Mouse (Mus musculus): ENCODE results near the gene Klhl30.

Gene Klhl30

GRCm38 (mm10) chr1:91350841-91351240 is at the start of gene Klhl30:
Gene Klhl30, plus strand, starts transcription at chr1:91351016.
- no peak for DNase-seq (ENCODE audit: low spot score in 2 of 2)

DNA sequence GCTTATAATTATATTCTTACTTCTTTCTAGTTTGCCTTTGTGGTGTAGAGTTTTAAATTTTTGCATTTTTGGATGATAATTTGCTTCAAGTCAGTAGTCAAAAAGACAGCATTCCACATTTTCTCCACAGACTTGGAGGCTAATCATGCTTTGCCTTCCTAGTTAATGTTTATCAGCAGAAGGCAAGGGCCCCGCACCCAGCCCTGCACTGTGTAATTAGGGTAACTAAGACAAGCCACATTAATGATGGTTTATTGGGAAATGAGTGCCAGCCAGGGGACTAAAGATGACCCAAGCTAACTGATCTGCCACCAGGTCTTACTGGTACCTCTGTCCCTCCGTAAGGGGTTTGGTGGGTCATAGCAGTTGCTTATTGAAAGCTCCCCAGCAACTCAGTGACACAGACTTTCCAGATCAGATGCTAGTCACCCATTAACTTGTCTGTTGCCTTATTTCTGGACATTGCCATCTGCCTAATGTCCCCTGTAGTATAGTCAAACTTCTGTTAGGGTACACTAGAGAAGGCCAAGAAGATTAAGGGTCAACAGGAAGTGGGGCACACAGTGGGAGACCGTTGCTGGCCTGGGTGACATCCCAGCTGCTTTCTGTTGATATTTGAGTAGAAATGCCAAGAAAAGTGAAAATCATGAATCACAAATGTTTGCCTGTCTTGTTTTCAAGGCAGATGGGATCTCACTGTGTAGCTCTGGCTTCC is 49.5 kb upstream of the Klhl30 start:
- no peak for DNase-seq (ENCODE audit: low spot score in 2 of 2)

GRCm38 (mm10) chr1:91302021-91302420 is 48.8 kb upstream of the Klhl30 start:
- no peak for DNase-seq (ENCODE audit: low spot score in 2 of 2)

- DNase-seq (ENCODE audit: low spot score in 2 of 2), result no peak
Measured at GRCm38 (mm10) chr1:91304621-91305020, 46.2 kb upstream of the Klhl30 start.

DNA sequence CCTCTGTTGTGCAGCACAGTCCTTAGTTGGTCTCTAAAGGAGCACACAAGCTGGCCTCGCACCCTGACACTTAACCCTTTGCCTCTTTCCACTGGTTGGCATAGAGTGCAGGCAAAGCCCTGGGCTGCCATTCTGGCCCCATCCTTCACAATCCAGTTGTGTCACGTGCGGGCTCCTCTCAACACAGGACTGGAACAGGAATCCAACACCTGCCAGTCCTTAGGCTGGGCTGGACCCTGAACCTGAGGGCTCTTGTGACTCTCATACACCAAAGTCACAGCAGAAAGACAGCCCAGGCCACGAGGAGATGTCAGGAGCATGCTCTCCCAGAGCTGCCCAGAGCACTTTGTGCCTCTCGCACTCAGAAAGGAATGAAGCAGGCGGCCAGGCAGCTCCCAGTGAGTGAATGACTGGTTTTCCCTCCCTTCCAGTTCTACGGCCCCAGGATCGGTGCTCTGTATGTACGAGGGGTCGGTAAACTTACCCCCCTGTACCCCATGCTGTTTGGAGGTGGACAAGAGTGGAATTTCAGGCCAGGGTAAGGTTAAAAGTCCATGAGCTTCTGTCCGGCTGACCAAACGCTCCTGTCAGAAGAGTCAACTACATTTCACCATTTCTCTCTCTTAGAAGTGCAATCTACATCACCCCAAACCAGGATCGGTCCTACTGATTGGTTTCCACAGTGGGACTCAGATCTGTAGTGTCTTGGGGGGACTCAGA is 41.3 kb upstream of the Klhl30 start:
- no peak for DNase-seq (ENCODE audit: low spot score in 2 of 2)

DNA sequence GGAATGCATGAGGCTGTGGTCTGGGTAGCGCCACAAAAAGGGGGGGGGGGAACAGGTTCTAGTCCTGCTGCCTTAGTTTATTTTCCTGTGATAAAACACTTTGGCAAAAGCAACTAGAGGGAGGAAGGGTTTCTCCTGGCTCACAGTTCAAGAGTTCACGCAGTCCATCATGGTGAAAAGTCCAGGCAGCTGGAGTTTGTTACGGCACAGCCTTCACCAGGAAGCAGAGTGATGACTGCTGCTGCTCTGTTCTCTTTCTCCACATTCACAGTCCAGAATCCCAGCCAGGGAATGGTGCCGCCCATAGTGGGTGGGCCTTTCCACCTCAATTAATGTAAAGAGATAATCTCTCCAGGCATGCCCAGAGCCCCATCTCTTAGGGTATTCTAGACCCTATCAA is 38.5 kb upstream of the Klhl30 start:
- DNase-seq (ENCODE audit: low spot score in 2 of 2), result no peak

DNA sequence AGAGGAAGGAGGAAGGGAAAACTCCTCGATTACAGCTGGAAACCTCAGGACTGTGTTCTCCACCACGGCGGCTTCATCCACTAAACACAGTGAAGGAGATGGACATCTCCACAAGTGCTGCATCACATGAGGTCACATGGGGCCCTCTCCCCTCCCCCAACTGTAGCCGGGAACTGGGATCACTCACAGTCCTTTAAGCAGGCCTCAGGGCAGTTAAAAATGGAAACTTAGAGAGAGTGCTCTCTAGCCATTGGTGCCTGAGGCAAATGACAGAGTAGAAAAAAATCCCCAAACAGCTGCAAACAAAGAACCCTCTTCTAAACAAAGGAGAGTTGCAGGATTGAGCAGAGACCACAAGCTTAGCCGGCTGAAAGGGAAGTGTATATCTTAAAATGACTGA is 37.6 kb upstream of the Klhl30 start:
- no peak for DNase-seq (ENCODE audit: low spot score in 2 of 2)

- no peak for DNase-seq (ENCODE audit: low spot score in 2 of 2)
Measured at GRCm38 (mm10) chr1:91317656-91318055, 33.2 kb upstream of the Klhl30 start.

DNA sequence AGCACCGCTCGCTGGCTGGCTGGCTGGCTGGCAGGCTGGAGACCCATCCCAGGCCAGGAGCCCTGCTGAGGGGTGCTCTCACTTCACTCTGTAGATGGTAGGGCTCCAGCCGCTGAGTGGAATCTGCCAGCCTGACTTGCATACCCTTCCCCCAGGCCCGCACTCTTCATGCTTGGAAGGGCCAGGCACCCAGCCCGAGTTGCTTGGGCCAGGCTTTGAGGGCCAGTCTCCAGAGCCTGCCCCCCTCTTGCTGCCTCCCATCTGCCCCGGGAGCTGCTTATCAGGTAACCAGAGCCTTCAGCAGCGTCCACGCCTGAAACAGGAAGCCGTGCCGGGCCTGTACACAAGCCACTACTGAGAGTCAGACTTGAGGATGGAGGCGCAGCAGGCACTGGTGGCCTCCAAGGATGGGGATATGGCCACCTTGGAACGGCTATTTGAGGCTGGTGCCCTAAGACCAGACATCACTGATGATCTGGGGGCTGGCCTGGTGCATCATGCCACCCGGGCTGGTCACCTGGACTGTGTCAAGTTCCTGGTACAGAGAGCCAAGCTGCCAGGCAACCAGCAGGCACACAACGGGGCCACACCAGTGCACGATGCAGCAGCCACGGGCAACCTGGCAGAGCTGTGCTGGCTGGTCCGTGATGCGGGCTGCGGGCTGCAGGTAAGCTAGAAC is 28.9 kb upstream of the Klhl30 start, which contains the start of gene Espnl:
Gene Espnl (plus strand): TSS at position 316 of the 679 bp plus-strand sequence.
- no peak for DNase-seq (ENCODE audit: low spot score in 2 of 2)

DNA sequence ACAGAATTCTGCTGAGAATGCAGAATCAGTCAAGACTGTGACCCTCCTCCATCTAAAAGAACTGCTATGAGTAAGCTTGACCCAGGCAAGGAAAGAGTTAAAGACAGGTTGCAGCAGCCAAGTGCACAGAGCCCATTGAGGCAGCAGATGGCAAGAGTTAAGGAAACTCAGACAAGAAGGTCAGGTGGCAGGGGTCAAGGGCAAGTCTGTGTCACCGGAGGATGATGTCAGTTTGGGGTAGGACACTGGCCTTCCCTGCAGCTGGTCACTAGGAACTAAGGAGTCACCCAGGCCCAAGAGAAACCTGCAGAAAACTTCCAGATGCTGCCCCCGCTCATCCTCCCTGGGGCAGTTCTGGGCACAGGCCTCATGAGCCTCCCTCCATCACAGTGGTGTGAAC is 26.2 kb upstream of the Klhl30 start:
- no peak for DNase-seq (ENCODE audit: low spot score in 2 of 2)

DNA sequence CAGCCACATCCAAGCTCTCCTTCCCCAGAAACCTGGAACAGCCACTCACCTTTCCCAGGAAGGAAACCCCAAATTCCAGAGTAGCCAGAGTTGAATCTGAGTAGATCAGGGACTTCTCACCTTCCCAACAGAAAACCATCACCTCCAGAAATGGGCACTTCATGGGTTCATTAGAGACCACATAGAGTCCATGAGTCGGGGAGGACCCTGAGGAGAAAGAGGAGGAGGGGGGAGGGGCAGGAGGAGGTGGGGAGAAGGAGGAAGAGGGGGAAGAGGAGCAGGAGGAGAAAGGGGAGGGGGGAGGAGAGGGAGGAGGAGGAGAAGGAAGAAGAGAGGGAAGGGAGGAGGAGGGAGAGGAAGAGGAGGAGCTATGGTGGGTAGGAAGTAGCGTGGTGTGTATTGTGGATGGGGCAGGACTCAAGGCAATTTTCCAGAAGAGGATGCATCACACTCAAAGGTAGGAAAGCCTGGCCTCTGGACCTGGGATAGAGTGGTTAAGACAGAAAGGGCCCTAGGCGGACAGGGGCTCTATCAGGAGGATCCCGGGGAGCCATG is 25.3 kb upstream of the Klhl30 start:
- DNase-seq (ENCODE audit: low spot score in 2 of 2), result no peak

DNA sequence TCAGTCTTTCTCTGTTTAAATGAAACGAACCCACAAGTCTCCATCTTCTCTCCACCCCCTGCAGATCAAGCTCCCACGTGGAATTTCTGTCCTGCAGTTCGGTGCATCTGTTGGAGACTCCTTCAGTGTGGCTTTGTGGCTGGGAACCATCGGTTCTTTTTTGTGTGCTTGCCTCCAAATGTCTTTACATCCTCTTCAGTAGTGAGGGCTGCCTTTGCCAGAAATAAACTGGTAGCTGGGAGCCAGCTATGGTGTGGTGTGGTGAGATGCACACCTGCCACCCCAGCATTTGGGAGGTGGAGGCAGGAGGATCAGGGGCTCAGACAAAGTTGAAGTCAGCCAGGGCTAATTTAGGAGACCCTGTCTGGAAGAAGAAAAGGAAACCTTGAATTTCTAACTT is 18.7 kb upstream of the Klhl30 start:
- no peak for DNase-seq (ENCODE audit: low spot score in 2 of 2)

GRCm38 (mm10) chr1:91333582-91333981 is 17.2 kb upstream of the Klhl30 start:
- no peak for DNase-seq (ENCODE audit: low spot score in 2 of 2)

DNA sequence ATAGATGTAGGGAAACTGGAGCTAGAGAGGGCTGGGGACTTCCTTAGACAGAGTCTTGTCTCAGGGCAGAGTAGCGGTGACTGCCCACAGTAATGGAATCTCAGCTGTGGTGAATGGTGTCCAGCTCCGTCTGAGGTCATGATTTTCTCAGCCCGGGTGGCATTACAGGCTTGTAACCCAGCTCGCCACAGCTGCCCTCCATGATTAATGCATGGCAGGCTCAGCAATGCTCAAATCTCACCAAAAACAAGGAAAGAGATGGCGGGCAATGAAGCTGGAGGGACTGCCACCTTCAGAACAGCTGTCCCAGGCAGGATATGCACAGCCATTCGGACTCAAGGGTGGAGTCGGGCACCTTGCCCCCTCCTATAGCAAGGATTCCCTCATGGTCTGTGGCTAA is 13.5 kb upstream of the Klhl30 start:
- DNase-seq (ENCODE audit: low spot score in 2 of 2), result no peak

DNA sequence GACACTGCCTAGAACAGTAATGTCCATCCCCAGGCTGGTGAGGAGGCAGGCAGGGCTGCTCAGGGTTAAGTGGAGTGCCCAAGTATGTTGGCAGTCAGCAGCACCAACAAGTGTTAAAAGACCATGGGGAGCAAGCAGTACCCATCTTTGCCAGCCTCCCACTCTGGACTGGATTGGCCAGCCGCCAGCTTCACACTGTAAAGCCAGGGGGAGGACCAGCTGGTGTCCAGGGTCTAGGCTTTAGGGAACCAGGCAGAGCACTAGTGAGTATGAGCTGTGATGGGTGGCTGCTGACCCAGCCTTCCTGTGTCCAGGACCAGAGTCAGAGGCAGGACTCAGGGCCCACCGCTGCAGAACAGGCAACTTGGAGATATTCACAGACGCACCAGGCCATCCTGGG is 6.8 kb upstream of the Klhl30 start:
- DNase-seq (ENCODE audit: low spot score in 2 of 2), result no peak

GRCm38 (mm10) chr1:91344921-91345685 is 5.7 kb upstream of the Klhl30 start:
- no peak for DNase-seq (ENCODE audit: low spot score in 2 of 2)

GRCm38 (mm10) chr1:91346892-91347291 is 3.9 kb upstream of the Klhl30 start:
- peak in 1 of 2 experiments; percentile 36 for DNase-seq (ENCODE audit: low spot score in 2 of 2)

GRCm38 (mm10) chr1:91351249-91351648 is 433 bp downstream of the Klhl30 start:
- no peak for DNase-seq (ENCODE audit: low spot score in 2 of 2)

DNA sequence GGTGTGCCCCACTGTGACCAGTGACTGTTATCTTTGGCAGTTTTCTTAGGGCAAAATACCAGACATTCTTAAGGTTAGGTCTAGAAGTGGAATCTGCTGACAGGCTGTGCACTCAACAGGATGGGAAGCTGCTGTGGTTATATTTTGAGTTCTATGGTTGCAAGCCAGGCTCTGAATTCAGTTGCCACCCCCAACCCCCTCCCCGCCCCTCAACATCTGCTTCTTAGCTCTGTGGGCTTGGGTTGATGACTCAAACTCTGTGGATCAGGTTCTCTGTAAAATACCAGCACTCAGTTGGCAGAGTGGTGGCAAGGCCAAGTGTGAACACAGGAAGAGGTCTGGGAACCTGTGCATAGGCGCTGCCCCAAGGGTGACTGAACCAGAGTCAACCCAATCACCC is 1.5 kb downstream of the Klhl30 start:
- DNase-seq (ENCODE audit: low spot score in 2 of 2), result no peak

DNA sequence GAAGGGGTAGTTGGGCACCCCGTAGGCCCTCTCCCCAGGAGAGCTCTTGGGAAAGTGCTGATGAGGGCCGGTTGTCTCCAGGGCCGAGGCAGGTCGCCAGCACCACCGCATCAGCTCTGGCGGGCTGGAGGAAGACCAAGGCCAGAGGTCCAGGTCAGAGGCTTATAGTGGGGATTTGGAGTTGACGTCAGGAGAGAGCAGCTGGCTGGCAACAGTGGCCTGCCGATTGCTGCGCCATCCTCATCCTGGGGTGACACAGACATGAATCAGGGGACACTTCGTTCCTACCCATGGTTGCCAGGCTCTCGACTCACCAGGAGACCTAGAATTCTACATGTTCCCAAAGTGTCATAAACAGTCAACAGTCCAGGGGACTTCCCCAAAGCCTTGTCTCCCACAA is 5.3 kb downstream of the Klhl30 start:
- no peak for DNase-seq (ENCODE audit: low spot score in 2 of 2)

GRCm38 (mm10) chr1:91362113-91362512 is 11.3 kb downstream of the Klhl30 start:
- DNase-seq (ENCODE audit: low spot score in 2 of 2), result no peak

Measured in frontal cortex, postnatal 10 days (tissue).